Mouse (Mus musculus): ENCODE measurements around the gene Rps19.

DNA sequence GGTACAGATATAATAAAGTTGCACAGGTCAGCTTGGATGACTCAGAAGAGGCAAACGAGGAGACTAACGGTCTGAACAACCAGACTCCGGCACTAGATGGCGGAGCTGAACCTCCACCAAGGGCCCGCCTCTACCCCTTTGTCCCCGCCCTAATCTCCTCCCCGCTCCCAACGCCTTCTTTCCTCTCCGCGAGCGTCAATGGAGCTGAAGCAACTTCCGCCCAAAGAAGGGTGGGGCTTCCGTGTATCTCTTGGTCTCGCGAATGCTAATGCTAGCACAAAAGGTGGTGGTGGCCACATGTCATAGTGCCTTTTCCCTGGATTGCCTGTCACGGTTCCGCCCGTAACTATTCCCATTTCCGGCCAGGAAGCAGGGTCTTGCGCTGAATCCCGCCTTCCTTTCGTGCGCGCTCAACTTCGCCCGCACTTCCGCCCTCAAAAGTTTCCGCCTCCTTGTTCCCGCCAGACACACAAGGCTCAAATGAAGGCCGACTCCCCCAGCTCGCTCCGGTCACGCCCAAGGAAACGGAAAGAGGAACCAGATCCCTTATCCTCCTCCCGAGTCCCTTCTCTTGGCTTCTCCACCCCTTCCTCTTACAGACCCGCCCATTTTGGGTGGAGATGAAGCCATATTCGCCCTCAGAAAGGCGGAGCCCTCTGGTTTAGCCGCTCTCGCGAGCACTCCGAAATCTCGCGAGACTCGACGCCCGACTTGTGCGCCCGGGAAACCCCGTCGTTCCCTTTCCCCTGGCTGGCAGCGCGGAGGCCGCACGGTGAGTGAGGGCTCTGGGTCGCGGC, at the start of gene Rps19:
- TF ChIP-seq CTCF (IDR thresholded peaks at IDR 0.05; ENCODE audit: low read depth) (peak; percentile 73), EP300 (optimal IDR thresholded peaks at IDR 0.05) (peak; percentile 100)
